Mouse (Mus musculus): ENCODE measurements around the gene 4930453N24Rik. TPM values are rescaled to one million over a fixed set of nuclear protein-coding genes. Genes with fewer than 3 reads are reported as not detected.

The 4930453N24Rik gene
- polyA plus RNA-seq, 1 experiment from 2014 or later: 24.7 TPM

- Histone ChIP-seq H3K27ac (no peak overlapping the region), H3K4me3 (replicated peaks; ENCODE audit: low read depth, low read length) (no peak overlapping the region), H3K9me3 (replicated peaks; ENCODE audit: low read length) (no peaks in the 10 kb centered on the region), H3K4me1 (replicated peaks; ENCODE audit: insufficient read depth, low read length) (no peaks in the 10 kb centered on the region), H3K27me3 (ENCODE audit: insufficient read depth, low read length) (no peaks in the 10 kb centered on the region), H3K9ac (ENCODE audit: low read depth, low read length) (no peak overlapping the region), H3K36me3 (ENCODE audit: insufficient read depth, low read length) (no peaks in the 10 kb centered on the region), H3K4me2 (ENCODE audit: low read length) (no peak overlapping the region)
- 71% methylated on average over 5 of the region's 5 CpGs for WGBS
- ATAC-seq (replicated peaks; ENCODE audit: low FRiP score, low read depth): no peak
- DNase-seq (ENCODE audit: low spot score): peak; percentile 61
- TF ChIP-seq CTCF (IDR thresholded peaks at IDR 0.05; ENCODE audit: low read depth): no peak
Measured at GRCm38 (mm10) chr16:64737289-64737688, 33.7 kb downstream of the 4930453N24Rik start.

GRCm38 (mm10) chr16:64723273-64724057 is 47.5 kb downstream of the 4930453N24Rik start:
- TF ChIP-seq CTCF (IDR thresholded peaks at IDR 0.05; ENCODE audit: low read depth): peak; percentile 82
- ATAC-seq (replicated peaks; ENCODE audit: low FRiP score, low read depth) (peak; percentile 65; the same call in 1 of the 2 replicates), DNase-seq (ENCODE audit: low spot score) (peak; percentile 89)
- Histone ChIP-seq H3K27me3 (ENCODE audit: insufficient read depth, low read length) (no peaks in the 10 kb centered on the region), H3K4me2 (ENCODE audit: low read length) (no peak overlapping the region), H3K9me3 (replicated peaks; ENCODE audit: low read length) (no peaks in the 10 kb centered on the region), H3K4me3 (replicated peaks; ENCODE audit: low read depth, low read length) (no peak overlapping the region), H3K27ac (no peak overlapping the region), H3K9ac (ENCODE audit: low read depth, low read length) (no peak overlapping the region), H3K4me1 (replicated peaks; ENCODE audit: insufficient read depth, low read length) (no peaks in the 10 kb centered on the region), H3K36me3 (ENCODE audit: insufficient read depth, low read length) (no peaks in the 10 kb centered on the region)
- WGBS: 37% methylated on average over 4 of the region's 4 CpGs

GRCm38 (mm10) chr16:64721542-64721941 is 49.4 kb downstream of the 4930453N24Rik start:
- no peaks in the 10 kb centered on the region for H3K36me3 ChIP-seq (ENCODE audit: insufficient read depth, low read length)
- H3K9ac ChIP-seq (ENCODE audit: low read depth, low read length): no peak overlapping the region
- no peaks in the 10 kb centered on the region for H3K4me1 ChIP-seq (replicated peaks; ENCODE audit: insufficient read depth, low read length)
- no peaks in the 10 kb centered on the region for H3K9me3 ChIP-seq (replicated peaks; ENCODE audit: low read length)
- DNase-seq (ENCODE audit: low spot score) (no peak), ATAC-seq (replicated peaks; ENCODE audit: low FRiP score, low read depth) (no peak)
- H3K27me3 ChIP-seq (ENCODE audit: insufficient read depth, low read length): no peaks in the 10 kb centered on the region
- no peak overlapping the region for H3K27ac ChIP-seq
- TF ChIP-seq CTCF (IDR thresholded peaks at IDR 0.05; ENCODE audit: low read depth): no peak
- H3K4me3 ChIP-seq (replicated peaks; ENCODE audit: low read depth, low read length): no peak overlapping the region
- WGBS: 78% methylated on average over 5 of the region's 5 CpGs
- H3K4me2 ChIP-seq (ENCODE audit: low read length): no peak overlapping the region

- no peaks in the 10 kb centered on the region for H3K27me3 ChIP-seq (ENCODE audit: insufficient read depth, low read length)
- no peak overlapping the region for H3K27ac ChIP-seq
- ATAC-seq (replicated peaks; ENCODE audit: low FRiP score, low read depth) (no peak), DNase-seq (ENCODE audit: low spot score) (no peak)
- no peak for TF ChIP-seq CTCF (IDR thresholded peaks at IDR 0.05; ENCODE audit: low read depth)
- no peaks in the 10 kb centered on the region for H3K9me3 ChIP-seq (replicated peaks; ENCODE audit: low read length)
- no peak overlapping the region for H3K9ac ChIP-seq (ENCODE audit: low read depth, low read length)
- H3K4me2 ChIP-seq (ENCODE audit: low read length): no peak overlapping the region
- H3K4me3 ChIP-seq (replicated peaks; ENCODE audit: low read depth, low read length): no peak overlapping the region
- WGBS: 29% methylated on average over 7 of the region's 7 CpGs
- H3K36me3 ChIP-seq (ENCODE audit: insufficient read depth, low read length): no peaks in the 10 kb centered on the region
- H3K4me1 ChIP-seq (replicated peaks; ENCODE audit: insufficient read depth, low read length): no peaks in the 10 kb centered on the region
Measured at GRCm38 (mm10) chr16:64719096-64719495, 51.9 kb downstream of the 4930453N24Rik start.

- DNase-seq (ENCODE audit: low spot score) (peak; percentile 17), ATAC-seq (replicated peaks; ENCODE audit: low FRiP score, low read depth) (no peak)
- H3K4me2 ChIP-seq (ENCODE audit: low read length): no peak overlapping the region
- H3K9ac ChIP-seq (ENCODE audit: low read depth, low read length): no peak overlapping the region
- no peaks in the 10 kb centered on the region for H3K4me1 ChIP-seq (replicated peaks; ENCODE audit: insufficient read depth, low read length)
- no peaks in the 10 kb centered on the region for H3K36me3 ChIP-seq (ENCODE audit: insufficient read depth, low read length)
- no peaks in the 10 kb centered on the region for H3K9me3 ChIP-seq (replicated peaks; ENCODE audit: low read length)
- H3K27me3 ChIP-seq (ENCODE audit: insufficient read depth, low read length): no peaks in the 10 kb centered on the region
- H3K4me3 ChIP-seq (replicated peaks; ENCODE audit: low read depth, low read length): no peak overlapping the region
- H3K27ac ChIP-seq: no peak overlapping the region
- no peak for TF ChIP-seq CTCF (IDR thresholded peaks at IDR 0.05; ENCODE audit: low read depth)
- WGBS: 15% methylated on average over 10 of the region's 10 CpGs
Measured at GRCm38 (mm10) chr16:64717814-64718213, 53.1 kb downstream of the 4930453N24Rik start.

GRCm38 (mm10) chr16:64711816-64712215 is 59.1 kb downstream of the 4930453N24Rik start:
- Histone ChIP-seq H3K4me3 (replicated peaks; ENCODE audit: low read depth, low read length) (no peak overlapping the region), H3K27ac (no peak overlapping the region), H3K36me3 (ENCODE audit: insufficient read depth, low read length) (no peaks in the 10 kb centered on the region), H3K9ac (ENCODE audit: low read depth, low read length) (no peak overlapping the region), H3K9me3 (replicated peaks; ENCODE audit: low read length) (no peaks in the 10 kb centered on the region), H3K27me3 (ENCODE audit: insufficient read depth, low read length) (no peaks in the 10 kb centered on the region), H3K4me1 (replicated peaks; ENCODE audit: insufficient read depth, low read length) (no peaks in the 10 kb centered on the region), H3K4me2 (ENCODE audit: low read length) (no peak overlapping the region)
- no peak for ATAC-seq (replicated peaks; ENCODE audit: low FRiP score, low read depth)
- WGBS: 53% methylated on average over 6 of the region's 6 CpGs
- no peak for TF ChIP-seq CTCF (IDR thresholded peaks at IDR 0.05; ENCODE audit: low read depth)
- DNase-seq (ENCODE audit: low spot score): no peak

Other genes with a start within 250 kb of the 4930453N24Rik start
- gene Csnka2ip, start 168.8 kb downstream of the 4930453N24Rik start, polyA plus RNA-seq (2015; fragmentation: Nextera tagmentation; extraction: Ambion mirVana): not detected in 2 replicates
- gene Zfp654, start 80.5 kb upstream of the 4930453N24Rik start, polyA plus RNA-seq (2015; fragmentation: Nextera tagmentation; extraction: Ambion mirVana): 5.1 TPM in 2 replicates
- 64.2 and 66.4 TPM in 2 replicates for gene Cggbp1, start 80.8 kb upstream of the 4930453N24Rik start, polyA plus RNA-seq (2015; fragmentation: Nextera tagmentation; extraction: Ambion mirVana)

All from kidney, postnatal 0 days (tissue).